ENCODE assay signal across 8 mouse cellular contexts in the genomic region with DNA sequence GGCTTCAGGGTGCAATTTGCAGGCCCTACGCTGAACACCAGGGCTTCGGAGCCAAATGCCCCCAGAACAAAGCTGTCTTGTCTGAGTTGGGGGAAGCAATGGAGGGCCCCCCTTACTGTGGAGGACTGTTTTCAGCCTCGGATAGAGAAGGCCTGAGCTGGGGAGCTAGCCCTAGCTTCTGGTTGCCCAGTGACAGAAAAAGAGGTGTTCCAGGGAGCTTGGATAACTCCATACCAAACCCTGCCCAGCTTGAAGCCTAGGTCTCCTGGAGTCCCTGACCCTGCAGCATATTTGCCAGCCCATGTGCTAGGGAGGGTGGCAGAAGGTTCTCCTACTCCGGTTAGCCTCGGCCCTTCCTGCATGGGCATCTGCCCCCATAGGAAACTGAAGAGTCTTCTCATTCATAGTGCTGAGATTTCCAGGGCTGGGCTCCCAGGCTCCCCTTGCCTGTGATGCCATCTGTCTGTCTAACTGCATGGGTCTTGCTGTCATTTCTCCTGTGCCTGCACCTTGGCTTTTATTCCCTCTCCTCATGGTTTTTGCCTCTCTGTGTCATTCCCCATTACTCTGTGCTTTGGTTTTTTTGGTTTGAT. TPM values are rescaled to one million over a fixed set of nuclear protein-coding genes. Genes with fewer than 3 reads are reported as not detected.
DNase-seq lines count a peak whose midpoint lies in the region; ATAC-seq and TF ChIP-seq lines count a peak whose summit lies in the region.

No protein-coding gene starts in this region.

- TF ChIP-seq EP300 in liver, embryonic 14.5 days (IDR thresholded peaks at IDR 0.05; ENCODE audit: low read depth) = no peak

- H3K4me2 ChIP-seq in forebrain, postnatal 0 days (ENCODE audit: low read depth) = peak overlapping the region; percentile 85
- H3K4me2 ChIP-seq in liver, embryonic 14.5 days (ENCODE audit: low read depth) = peak overlapping the region; percentile 94

- peak; percentile 92 for DNase-seq in heart, adult 11 months
- no peak for DNase-seq in heart, adult 8-10 months (ENCODE audit: low spot score)
- peak; percentile 45 for DNase-seq in 3T3-L1 (ENCODE audit: low read depth, low spot score)
- no peak for DNase-seq in forebrain, postnatal 0 days
- no peak for DNase-seq in liver, embryonic 14.5 days (ENCODE audit: low read depth in 3 of 3, low spot score in 3 of 3)
- DNase-seq in thymus, adult 18-20 months = no peak
- DNase-seq in right cerebral cortex, postnatal 10 days (ENCODE audit: low spot score in 2 of 2) = no peak
- DNase-seq in ovary, postnatal 10 days (ENCODE audit: low spot score) = no peak

- 25% methylated on average over 5 of the region's 5 CpGs for WGBS in forebrain, postnatal 0 days
- WGBS in liver, embryonic 14.5 days (ENCODE audit: insufficient replicate concordance) = 73% methylated on average over 5 of the region's 5 CpGs

- peak overlapping the region; percentile 35; the same call in 1 of the 2 replicates for H3K27ac ChIP-seq in forebrain, postnatal 0 days (ENCODE audit: low read depth, low read length)
- no peak overlapping the region for H3K27ac ChIP-seq in liver, embryonic 14.5 days

- H3K27me3 ChIP-seq in forebrain, postnatal 0 days (ENCODE audit: insufficient read depth, low read length) = peaks cover 24% of the 10 kb centered on the region
- no peaks in the 10 kb centered on the region; the same call in 1 of the 2 replicates for H3K27me3 ChIP-seq in liver, embryonic 14.5 days (ENCODE audit: control insufficient read depth, insufficient read depth, low read length)

- H3K4me3 ChIP-seq in forebrain, postnatal 0 days (ENCODE audit: low read depth, low read length) = no peak overlapping the region; the same call in 1 of the 2 replicates
- peak overlapping the region in 1 of 2 experiments; percentile 82; a peak in 1 of 4 replicates for H3K4me3 ChIP-seq in liver, embryonic 14.5 days (ENCODE audit: insufficient read depth in 1 of 2, low read depth in 2 of 2, low read length in 2 of 2)

- 0 out of 2 replicates have a peak, but pooled peaks have one; percentile 23 for ATAC-seq in forebrain, postnatal 0 days
- ATAC-seq in liver, embryonic 14.5 days (ENCODE audit: insufficient read depth) = no peak

- H3K4me1 ChIP-seq in forebrain, postnatal 0 days (ENCODE audit: insufficient read depth) = peaks cover 21% of the 10 kb centered on the region
- H3K4me1 ChIP-seq in liver, embryonic 14.5 days (replicated peaks; ENCODE audit: control insufficient read depth in 2 of 2, insufficient read depth in 2 of 2, low read length in 1 of 2) = peaks cover 26 to 27% of the 10 kb centered on the region in 2 experiments

- no peaks in the 10 kb centered on the region for H3K9me3 ChIP-seq in forebrain, postnatal 0 days (ENCODE audit: low read length)
- H3K9me3 ChIP-seq in liver, embryonic 14.5 days (ENCODE audit: control insufficient read depth, low read length) = no peaks in the 10 kb centered on the region

- H3K36me3 ChIP-seq in forebrain, postnatal 0 days (ENCODE audit: insufficient read depth) = no peaks in the 10 kb centered on the region
- H3K36me3 ChIP-seq in liver, embryonic 14.5 days (replicated peaks; ENCODE audit: control insufficient read depth, insufficient read depth, low read depth) = peaks cover 17% of the 10 kb centered on the region

- H3K9ac ChIP-seq in forebrain, postnatal 0 days = no peak overlapping the region
- H3K9ac ChIP-seq in liver, embryonic 14.5 days (replicated peaks) = no peak overlapping the region

- no peak for TF ChIP-seq CTCF in forebrain, postnatal 0 days (IDR thresholded peaks at IDR 0.05; ENCODE audit: low read depth)
- no peak for TF ChIP-seq CTCF in liver, embryonic 14.5 days (IDR thresholded peaks at IDR 0.05; ENCODE audit: low read depth)

RNA-seq across cellular contexts. Expression of a gene that starts 0.6 kb away (rescaled TPM):
- total RNA-seq in heart, adult 8-10 months (2022) = 1 to 10 TPM; 1.7 to 2.6 (median 2.0) TPM
- total RNA-seq in forebrain, postnatal 0 days (2014; rRNA removed) = 3.5 and 4.7 TPM in 2 replicates
- 4.3 and 4.5 TPM in 2 replicates for polyA plus RNA-seq in forebrain, postnatal 0 days (2015; fragmentation: Nextera tagmentation; extraction: Ambion mirVana)
- 0.92 and 1.6 TPM in 2 replicates for polyA plus RNA-seq in liver, embryonic 14.5 days (2012; rRNA removed)
- polyA plus RNA-seq in liver, embryonic 14.5 days (2014; fragmentation: Nextera tagmentation; extraction: Ambion mirVana) = 1.1 TPM in 2 replicates

RNA-seq across cellular contexts. Expression of a gene that starts 1.3 kb away (rescaled TPM):
- 1 to 10 TPM; 1.9 to 2.2 (median 2.0) TPM for total RNA-seq in heart, adult 8-10 months (2022)
- total RNA-seq in forebrain, postnatal 0 days (2014; rRNA removed) = 3.3 and 3.6 TPM in 2 replicates
- polyA plus RNA-seq in forebrain, postnatal 0 days (2015; fragmentation: Nextera tagmentation; extraction: Ambion mirVana) = 1.4 and 1.5 TPM in 2 replicates
- polyA plus RNA-seq in liver, embryonic 14.5 days (2012; rRNA removed) = 13.9 and 14.9 TPM in 2 replicates
- 12.7 and 15.7 TPM in 2 replicates for polyA plus RNA-seq in liver, embryonic 14.5 days (2014; fragmentation: Nextera tagmentation; extraction: Ambion mirVana)

RNA-seq across cellular contexts. Expression of a gene that starts 19.8 kb away (rescaled TPM):
- 10 to 100 TPM; 63.1 to 78.6 (median 72.3) TPM for total RNA-seq in heart, adult 8-10 months (2022)
- total RNA-seq in forebrain, postnatal 0 days (2014; rRNA removed) = 85.9 and 146 TPM in 2 replicates
- 126 and 129 TPM in 2 replicates for polyA plus RNA-seq in forebrain, postnatal 0 days (2015; fragmentation: Nextera tagmentation; extraction: Ambion mirVana)
- polyA plus RNA-seq in liver, embryonic 14.5 days (2012; rRNA removed) = 172 and 269 TPM in 2 replicates
- 128 and 136 TPM in 2 replicates for polyA plus RNA-seq in liver, embryonic 14.5 days (2014; fragmentation: Nextera tagmentation; extraction: Ambion mirVana)

RNA-seq across cellular contexts. Expression of a gene that starts 20.5 kb away (rescaled TPM):
- 10 to 100 TPM; 33.9 to 37.7 (median 34.7) TPM for total RNA-seq in heart, adult 8-10 months (2022)
- 46.1 and 47.0 TPM in 2 replicates for total RNA-seq in forebrain, postnatal 0 days (2014; rRNA removed)
- 75.1 and 81.0 TPM in 2 replicates for polyA plus RNA-seq in forebrain, postnatal 0 days (2015; fragmentation: Nextera tagmentation; extraction: Ambion mirVana)
- 75.7 and 80.9 TPM in 2 replicates for polyA plus RNA-seq in liver, embryonic 14.5 days (2012; rRNA removed)
- 54.3 and 54.9 TPM in 2 replicates for polyA plus RNA-seq in liver, embryonic 14.5 days (2014; fragmentation: Nextera tagmentation; extraction: Ambion mirVana)

RNA-seq across cellular contexts. Expression of a gene that starts 23.1 kb away (rescaled TPM):
- 1 to 10 TPM in 1 of 4 experiments, under 1 TPM in 3; 0.55 to 1.4 (median 0.84) TPM for total RNA-seq in heart, adult 8-10 months (2022)
- total RNA-seq in forebrain, postnatal 0 days (2014; rRNA removed) = 0.05 TPM in 1 of 2 replicates, not detected in the other
- polyA plus RNA-seq in forebrain, postnatal 0 days (2015; fragmentation: Nextera tagmentation; extraction: Ambion mirVana) = 0.11 and 0.13 TPM in 2 replicates
- 7.7 and 7.8 TPM in 2 replicates for polyA plus RNA-seq in liver, embryonic 14.5 days (2012; rRNA removed)
- polyA plus RNA-seq in liver, embryonic 14.5 days (2014; fragmentation: Nextera tagmentation; extraction: Ambion mirVana) = 2.9 and 3.1 TPM in 2 replicates

Comparison
In these comparisons a context has a peak if more than half of its experiments do, and no peak if none do; other contexts are left out.
1. DNase-seq: peak in heart, adult 11 months (single experiment) and 3T3-L1 (single experiment); none in heart, adult 8-10 months (single experiment), forebrain, postnatal 0 days (single experiment), liver, embryonic 14.5 days (0 of 3), thymus, adult 18-20 months (0 of 2), right cerebral cortex, postnatal 10 days (0 of 2) and ovary, postnatal 10 days (single experiment).